Mouse (Mus musculus) heart, postnatal 36 days (tissue): ENCODE results near the gene Plxna3. TPM values are rescaled to one million over a fixed set of nuclear protein-coding genes. Genes with fewer than 3 reads are reported as not detected.

Experiments used
- DNase-seq, 2 experiments: peaks; one replicate each; pipeline ENCODE4 v3.0.0; 2021 to 2022
- intact Hi-C: fragments of 180-260 bp; cut with DNase I; formaldehyde crosslinking; loops from one replicate; pipeline ENCODE4 v1.15.1; 2025
- microRNA-seq, 2 experiments: library from miRNA; unstranded; fragments of <30 nt; microRNA quantifications; one replicate each; pipeline ENCODE4 v1.2.0; 2021; ENCODE audit warnings: borderline number of aligned reads in 2 of 2
- total RNA-seq, 2 experiments: library from RNA; stranded (reverse); gene quantifications; 2 replicates each; pipeline ENCODE4 v1.2.3; 2021

Gene Plxna3
- total RNA-seq, 2 experiments from 2014 or later = 0.87 to 1.6 TPM

DNA sequence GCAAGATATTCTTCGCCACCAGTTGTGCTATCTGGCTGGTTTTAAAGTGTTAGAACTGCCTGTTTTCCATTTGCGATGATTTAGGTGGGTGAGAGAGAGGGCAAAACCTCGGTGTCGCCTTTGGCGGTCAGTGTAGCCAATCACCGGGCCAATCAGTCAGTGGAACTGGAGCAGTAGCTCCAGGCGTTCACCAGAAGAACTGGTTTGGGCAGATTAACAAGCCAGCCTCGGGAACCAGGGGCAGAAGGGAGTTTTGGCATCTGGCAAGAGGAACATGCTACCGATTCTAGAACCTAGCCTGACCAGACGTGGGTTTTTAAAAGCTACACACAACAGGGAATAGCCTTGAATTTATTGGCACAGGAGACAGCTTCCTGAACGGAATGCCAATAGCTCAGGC lies 30.3 kb downstream of the Plxna3 start:
- no peak for DNase-seq
- intact Hi-C loops = no loop called here

DNA sequence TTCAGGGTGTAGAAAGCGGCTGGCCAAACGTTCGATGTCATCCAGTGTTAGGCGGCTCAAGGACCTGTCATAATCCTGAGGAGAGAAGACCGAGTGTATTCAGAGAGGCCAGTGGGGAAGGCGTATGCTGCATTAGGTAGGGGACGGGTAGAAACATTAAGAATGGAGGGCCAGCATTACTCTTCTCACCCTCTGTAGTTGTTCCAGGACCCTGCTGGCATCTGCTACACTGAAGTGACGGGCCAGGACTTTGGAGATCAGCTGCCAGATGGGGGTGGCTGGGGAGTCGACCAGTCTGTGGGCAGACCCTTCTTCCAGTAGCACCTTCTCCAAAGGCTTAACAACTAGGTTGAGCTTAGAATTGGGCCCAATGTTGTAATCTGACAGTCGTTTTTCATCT lies 38.6 kb downstream of the Plxna3 start:
- intact Hi-C loops = loop anchor here (5.0 kb wide), 1 partner anchor 55 kb away; the partner anchor contains the start of gene Fam50a
- DNase-seq = no peak

DNA sequence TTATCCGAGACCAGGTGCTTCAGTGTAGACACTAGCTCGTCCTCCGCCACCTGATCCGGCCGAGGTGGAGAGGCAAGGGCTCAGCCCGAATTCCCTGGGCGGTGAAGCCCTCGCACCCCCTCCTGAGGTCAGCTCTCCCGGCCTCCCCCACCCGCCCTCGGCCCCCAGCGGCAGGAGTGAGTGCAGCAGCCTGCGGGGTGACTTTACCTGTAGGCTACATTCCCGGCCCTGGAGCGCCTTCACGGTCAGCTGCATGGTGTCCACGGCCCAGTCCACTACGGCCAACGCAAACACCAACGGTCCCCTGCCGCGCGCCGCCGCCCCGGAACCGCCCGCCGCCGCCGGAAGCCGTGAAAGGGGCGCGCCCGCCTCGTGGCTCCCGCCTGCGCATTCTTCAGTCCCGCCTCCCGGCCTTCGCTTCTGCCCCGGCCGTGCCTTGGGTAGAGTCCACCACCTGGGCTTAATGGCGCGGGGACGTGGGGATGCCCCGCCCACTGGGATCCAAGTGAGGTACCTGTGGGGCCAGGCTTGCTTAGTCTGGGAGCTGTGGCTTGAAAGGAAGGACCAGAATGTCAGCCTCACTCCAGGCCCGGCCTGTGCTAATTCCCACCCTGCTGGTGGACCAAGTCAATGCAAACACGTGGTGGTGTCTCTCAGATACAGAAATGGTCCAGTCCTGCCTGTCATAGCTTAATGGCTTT lies 39.5 kb downstream of the Plxna3 start:
- DNase-seq = peak; percentile 75 to 76
- intact Hi-C loops = loop anchor here (5.0 kb wide), 1 partner anchor 56 kb away; the partner anchor contains the start of gene Fam50a

- DNase-seq = peak; percentile 81 to 82
- intact Hi-C loops = no loop called here
These were observed 44.2 kb downstream of the Plxna3 start, which contains the start of the genes Ubl4a and Slc10a3 for GRCm38 (mm10) chrX:74372888-74373549. TSS of gene Ubl4a (minus strand) at chrX:74373218. TSS of gene Slc10a3 (minus strand) at chrX:74373349.

- no peak for DNase-seq
- intact Hi-C loops = no loop called here
These were observed 55.6 kb downstream of the Plxna3 start for GRCm38 (mm10) chrX:74384451-74384850.

DNA sequence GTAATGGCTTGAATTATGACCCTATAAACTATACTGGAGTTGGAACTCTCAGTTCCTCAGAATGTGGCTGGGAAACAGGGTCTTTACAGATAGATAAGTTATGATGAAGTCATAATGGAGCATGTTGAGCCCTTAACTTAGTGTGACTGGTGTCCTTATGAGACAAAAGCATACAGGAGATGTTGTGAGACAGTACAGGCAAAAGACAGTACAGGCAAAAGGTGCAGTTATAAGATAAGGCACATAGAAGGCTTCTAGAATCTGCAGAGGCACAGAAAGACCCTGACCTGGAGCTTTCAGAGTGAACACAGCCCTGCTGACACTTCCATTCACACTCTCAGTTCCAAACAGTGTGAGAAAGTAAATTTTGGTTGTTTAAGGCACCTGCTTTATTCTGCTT lies 59.3 kb downstream of the Plxna3 start:
- intact Hi-C loops = no loop called here
- DNase-seq = no peak

DNA sequence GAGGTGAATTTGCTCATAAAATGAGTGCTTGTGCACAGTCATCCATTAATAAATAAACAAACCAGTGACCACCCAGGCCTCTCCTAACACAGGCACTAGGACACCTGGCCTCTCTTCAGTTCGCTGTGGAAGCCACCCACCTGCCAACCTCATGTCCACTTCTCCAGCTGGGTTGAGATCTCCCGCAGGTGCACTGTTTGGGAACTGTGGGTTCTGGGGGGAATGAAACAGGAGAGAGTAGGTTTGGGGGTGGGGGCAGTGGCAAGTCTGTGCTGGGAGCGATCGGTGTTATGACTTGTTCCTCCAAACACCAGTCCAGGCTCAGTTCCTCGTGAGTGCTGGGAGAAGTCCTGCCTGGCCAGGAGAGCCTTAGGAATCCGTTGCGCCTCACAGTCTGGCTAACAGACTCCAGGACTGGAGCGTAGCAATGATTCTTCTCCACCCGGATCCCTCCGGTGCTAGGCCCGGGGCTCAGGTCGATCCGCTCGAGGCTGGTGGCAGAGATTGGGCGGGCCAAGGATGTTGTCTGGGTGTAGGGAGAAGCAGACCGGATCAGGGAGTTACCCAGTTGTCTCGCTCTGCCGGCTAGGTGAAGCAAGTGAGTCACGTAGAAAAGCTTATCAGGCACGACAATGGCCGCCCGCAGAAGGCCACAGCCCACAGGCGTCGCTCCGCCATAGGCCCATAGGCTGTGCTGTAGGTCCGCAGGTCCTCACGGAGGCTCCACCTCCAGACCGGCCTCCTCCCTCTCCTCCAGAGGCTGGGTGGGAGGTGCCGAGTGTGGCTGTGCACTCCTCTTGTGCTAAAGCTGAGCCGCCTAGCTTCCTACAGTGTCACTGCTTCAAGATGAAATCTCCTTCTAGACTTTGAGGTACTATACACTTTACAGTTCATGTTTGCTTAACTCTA lies 63.9 kb downstream of the Plxna3 start, which contains the start of the genes Fam3a and Ikbkg:
Gene Fam3a (minus strand): TSS at position 738 of the 909 bp plus-strand sequence.
Gene Ikbkg (plus strand): TSS at position 756 of the 909 bp plus-strand sequence.
- intact Hi-C loops = no loop called here
- DNase-seq = peak; percentile 71 to 74

Small RNA genes lying within 50 kb of the gene (microRNA-seq; reads per million reads assigned to microRNA genes)
- gene Mir7092 = 0 reads per million in 2 experiments

Other genes starting within 250 kb of the Plxna3 start
- not detected for gene Opn1mw, start 201.6 kb upstream of the Plxna3 start, total RNA-seq
- 10 to 100 TPM; 30.5 to 36.2 TPM for gene Mecp2, start 193.7 kb upstream of the Plxna3 start, total RNA-seq
- gene Tex28, start 161.2 kb upstream of the Plxna3 start, total RNA-seq = not detected
- not detected for gene Tktl1, start 151.8 kb upstream of the Plxna3 start, total RNA-seq
- 10 to 100 TPM; 88.3 to 97.0 TPM for gene Flna, start 79.2 kb upstream of the Plxna3 start, total RNA-seq
- 10 to 100 TPM; 28.2 to 34.0 TPM for gene Emd, start 74.4 kb upstream of the Plxna3 start, total RNA-seq
- 100 to 1,000 TPM; 178 to 213 TPM for gene Rpl10, start 58.3 kb upstream of the Plxna3 start, total RNA-seq
- 10 to 100 TPM; 48.4 to 51.9 TPM for gene Taz, start 47.2 kb upstream of the Plxna3 start, total RNA-seq
- 10 to 100 TPM; 16.1 to 20.6 TPM for gene Dnase1l1, start 46.7 kb upstream of the Plxna3 start, total RNA-seq
- gene Atp6ap1, start 32.0 kb upstream of the Plxna3 start, total RNA-seq = 100 to 1,000 TPM; 130 to 135 TPM
- 10 to 100 TPM; 76.7 to 82.5 TPM for gene Gdi1, start 24.1 kb upstream of the Plxna3 start, total RNA-seq
- gene Fam50a, start 16.0 kb upstream of the Plxna3 start, total RNA-seq = 10 to 100 TPM; 24.5 to 29.5 TPM
- gene Lage3, start 24.6 kb downstream of the Plxna3 start, total RNA-seq = 10 to 100 TPM; 28.3 to 28.8 TPM
- 10 to 100 TPM; 67.7 to 70.3 TPM for gene Ubl4a, start 44.2 kb downstream of the Plxna3 start, total RNA-seq
- gene Slc10a3, start 44.3 kb downstream of the Plxna3 start, total RNA-seq = 1 to 10 TPM; 4.9 to 5.7 TPM
- 10 to 100 TPM; 18.6 to 18.8 TPM for gene Fam3a, start 64.2 kb downstream of the Plxna3 start, total RNA-seq
- gene Ikbkg, start 64.2 kb downstream of the Plxna3 start, total RNA-seq = 10 to 100 TPM; 45.8 to 46.1 TPM
- gene G6pdx, start 100.1 kb downstream of the Plxna3 start, total RNA-seq = 1 to 10 TPM; 6.8 to 7.1 TPM
- gene Gm6880, start 152.3 kb downstream of the Plxna3 start, total RNA-seq = not detected
- gene Olfr1326-ps1, start 245.8 kb downstream of the Plxna3 start, total RNA-seq = not detected